Mouse (Mus musculus) lung, postnatal 0 days (tissue): Measurements from ENCODE around the gene Cldn7. TPM values are rescaled to one million over a fixed set of nuclear protein-coding genes. Genes with fewer than 3 reads are reported as not detected.
A peak's percentile ranks its signal among the peaks of the same experiment; 100 is the strongest.
"Not testable (repeated sequence)": the region's sequence is repeated elsewhere in the genome, so short reads cannot be mapped to it uniquely, and the experiment has no call there.

Experiments used
- ATAC-seq: fragments of 200-750 bp; cut with Nextera tagmentation; 2 replicates; pipeline ENCODE4 v1.8.0; 2017; ENCODE audit warnings: moderate library complexity
- DNase-seq: peaks from one replicate; pipeline ENCODE4 v3.0.0-alpha.2; 2016; ENCODE audit warnings: low spot score
- H3K27ac ChIP-seq: fragments of 300-500 bp; sonication (generic); 2 replicates; pipeline ENCODE4 v1.5.1; 2014; ENCODE audit warnings: antibody characterized with exemption, mild to moderate bottlenecking, low read length, mixed read lengths
- H3K27me3 ChIP-seq: fragments of 300-500 bp; sonication (generic); replicated peaks from 2 replicates; pipeline ENCODE4 v1.6.1; 2014; ENCODE audit warnings: low read length, mixed read lengths; ENCODE audit not compliant: insufficient read depth
- H3K36me3 ChIP-seq: fragments of 300-500 bp; sonication (generic); 2 replicates; pipeline ENCODE4 v1.6.1; 2014; ENCODE audit warnings: low read length, mixed read lengths; ENCODE audit not compliant: insufficient read depth
- H3K4me1 ChIP-seq: fragments of 300-500 bp; sonication (generic); 2 replicates; pipeline ENCODE4 v1.6.1; 2014; ENCODE audit warnings: antibody characterized with exemption, low read depth, low read length, mixed read lengths; ENCODE audit not compliant: insufficient read depth
- H3K4me2 ChIP-seq: fragments of 300-500 bp; sonication (generic); replicated peaks from 2 replicates; pipeline ENCODE4 v1.6.1; 2014; ENCODE audit warnings: low read depth, mild to moderate bottlenecking, low read length, moderate library complexity, mixed read lengths
- H3K4me3 ChIP-seq: fragments of 300-500 bp; sonication (generic); 2 replicates; pipeline ENCODE4 v1.5.1; 2014; ENCODE audit warnings: low read depth, low read length
- H3K9ac ChIP-seq: fragments of 300-500 bp; sonication (generic); replicated peaks from 2 replicates; pipeline ENCODE4 v1.6.1; 2014; ENCODE audit warnings: low read depth, mild to moderate bottlenecking
- H3K9me3 ChIP-seq: fragments of 300-500 bp; sonication (generic); 2 replicates; pipeline ENCODE4 v1.6.1; 2016; ENCODE audit warnings: low read length, mixed read lengths
- CTCF ChIP-seq: IDR thresholded peaks from 2 replicates; pipeline ENCODE4 v1.5.1; 2016; ENCODE audit warnings: antibody characterized with exemption, mild to moderate bottlenecking
- EP300 ChIP-seq: IDR thresholded peaks from 2 replicates; pipeline ENCODE4 v1.6.1; 2016; ENCODE audit warnings: antibody characterized with exemption, mild to moderate bottlenecking, control low read depth
- WGBS: fragments of 180-500 bp; shearing (Covaris S2); extraction: QIAGEN DNeasy Blood & Tissue Kit; methylation state at CpG from one replicate; pipeline ENCODE4 v1.1.7; 2014; 5-methylcytosine and 5-hydroxymethylcytosine counted together
- polyA plus RNA-seq: library from polyadenylated mRNA; unstranded; fragments of >200 nt; fragmentation: Nextera tagmentation; extraction: Ambion mirVana; gene quantifications from 2 replicates; pipeline ENCODE4 v1.2.1, GENCODE M21; 2015

Cldn7 gene
- polyA plus RNA-seq, 1 experiment from 2014 or later, result 230 TPM

DNA sequence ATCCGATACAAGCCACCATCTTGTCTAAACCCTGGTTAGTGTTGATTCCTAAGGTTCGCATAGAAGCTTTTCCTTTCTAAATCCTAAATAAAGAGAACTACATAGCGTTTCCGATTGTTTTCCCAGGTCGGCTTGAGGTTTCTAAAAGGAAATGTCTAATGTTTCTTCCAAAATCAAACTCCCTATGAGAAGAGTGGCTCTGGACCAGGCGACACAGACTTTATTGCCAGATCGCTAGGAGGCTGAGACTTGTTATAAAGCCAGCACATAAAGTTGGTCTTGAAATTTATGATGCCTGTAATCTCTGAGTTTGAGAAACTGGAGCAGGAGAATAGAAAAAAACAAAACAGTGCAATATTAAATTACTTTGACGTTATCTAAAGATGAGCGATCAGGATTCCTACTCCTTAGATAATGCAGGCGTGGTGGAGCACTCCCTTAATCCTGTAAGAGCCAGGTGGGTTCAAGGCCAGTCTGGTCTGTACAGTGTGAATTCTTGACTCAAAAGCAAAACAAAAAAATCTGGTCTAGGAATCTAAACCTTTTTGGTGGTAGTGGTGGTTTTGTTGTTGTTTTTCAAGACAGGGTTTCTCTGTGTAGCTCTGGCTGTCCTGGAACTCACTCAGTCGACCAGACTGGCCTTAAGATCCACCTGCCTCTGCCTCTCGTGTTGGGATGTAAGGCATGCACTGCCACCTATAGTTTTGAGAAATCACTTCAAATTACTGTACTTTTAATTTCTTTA lies 42.4 kb upstream of the Cldn7 start:
- Histone ChIP-seq H3K4me2 (peak overlapping the region; percentile 54), H3K27me3 (no peaks in the 10 kb centered on the region), H3K4me3 (peak overlapping the region; percentile 50), H3K9me3 (no peaks in the 10 kb centered on the region), H3K36me3 (peaks cover 11% of the 10 kb centered on the region; the same call in 1 of the 2 replicates), H3K4me1 (peaks cover 8% of the 10 kb centered on the region; the same call in 1 of the 2 replicates), H3K27ac (peak overlapping the region; percentile 96), H3K9ac (peak overlapping the region; percentile 58)
- 1% methylated on average over 12 of the region's 12 CpGs for WGBS
- ATAC-seq, result no peak
- TF ChIP-seq EP300 (peak; percentile 60; the same call in 1 of the 2 replicates), CTCF (no peak)
- DNase-seq, result no peak

DNA sequence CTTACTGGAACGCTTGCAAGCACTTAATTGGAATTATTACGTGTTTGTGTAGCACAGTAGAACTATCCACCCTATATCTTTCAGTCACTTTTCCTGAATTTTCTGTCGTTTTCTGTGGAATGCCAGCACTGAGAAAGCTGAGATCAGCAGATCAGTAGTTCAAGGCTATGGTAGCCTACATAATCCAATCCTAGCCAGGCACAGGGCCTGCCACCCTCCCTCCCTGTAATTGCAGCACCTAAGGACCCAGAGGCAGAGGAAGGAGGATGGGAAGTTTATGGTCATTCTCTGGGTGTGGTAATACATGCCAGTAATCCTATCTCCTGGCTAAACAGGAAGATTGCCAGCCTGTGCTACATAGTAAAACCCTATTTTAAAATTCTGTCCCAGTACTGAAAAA lies 41.8 kb upstream of the Cldn7 start:
- DNase-seq, result peak; percentile 22
- no peak overlapping the region for H3K9ac ChIP-seq
- H3K4me2 ChIP-seq, result 0 out of 2 replicates have a peak overlapping the region, but pooled peaks have one; percentile 54

GRCm38 (mm10) chr11:69927501-69927900 lies 37.1 kb upstream of the Cldn7 start:
- H3K9ac ChIP-seq, result no peak overlapping the region
- no peaks in the 10 kb centered on the region for H3K36me3 ChIP-seq
- ATAC-seq (no peak), DNase-seq (no peak)
- H3K4me1 ChIP-seq, result no peaks in the 10 kb centered on the region
- H3K27ac ChIP-seq, result no peak overlapping the region
- no peaks in the 10 kb centered on the region for H3K9me3 ChIP-seq
- H3K4me2 ChIP-seq, result no peak overlapping the region
- no peaks in the 10 kb centered on the region for H3K27me3 ChIP-seq
- H3K4me3 ChIP-seq, result no peak overlapping the region
- no peak for TF ChIP-seq CTCF
- TF ChIP-seq EP300, result no peak
- 95% methylated on average over 2 of the region's 2 CpGs for WGBS

More for the DNA sequence above, 41.8 kb upstream of the Cldn7 start:
- WGBS, result 56% methylated on average over 3 of the region's 3 CpGs
- Histone ChIP-seq H3K4me1 (peaks cover 8% of the 10 kb centered on the region; the same call in 1 of the 2 replicates), H3K4me3 (no peak overlapping the region), H3K36me3 (0 out of 2 replicates have a peak, but pooled peaks cover 5% of the 10 kb centered on the region), H3K27ac (peak overlapping the region; percentile 96; the same call in 1 of the 2 replicates), H3K9me3 (no peaks in the 10 kb centered on the region), H3K27me3 (no peaks in the 10 kb centered on the region)
- ATAC-seq, result no peak
- no peak for TF ChIP-seq EP300
- no peak for TF ChIP-seq CTCF

GRCm38 (mm10) chr11:69929712-69930111 lies 34.9 kb upstream of the Cldn7 start:
- ATAC-seq (no peak), DNase-seq (no peak)
- H3K4me1 ChIP-seq, result 0 out of 2 replicates have a peak, but pooled peaks cover 2% of the 10 kb centered on the region
- no peak overlapping the region for H3K4me2 ChIP-seq
- 15% methylated on average over 4 of the region's 4 CpGs for WGBS
- TF ChIP-seq EP300 (no peak), CTCF (no peak)
- no peaks in the 10 kb centered on the region for H3K9me3 ChIP-seq
- no peak overlapping the region for H3K4me3 ChIP-seq
- no peak overlapping the region for H3K27ac ChIP-seq
- no peaks in the 10 kb centered on the region for H3K36me3 ChIP-seq
- no peaks in the 10 kb centered on the region for H3K27me3 ChIP-seq
- H3K9ac ChIP-seq, result no peak overlapping the region

DNA sequence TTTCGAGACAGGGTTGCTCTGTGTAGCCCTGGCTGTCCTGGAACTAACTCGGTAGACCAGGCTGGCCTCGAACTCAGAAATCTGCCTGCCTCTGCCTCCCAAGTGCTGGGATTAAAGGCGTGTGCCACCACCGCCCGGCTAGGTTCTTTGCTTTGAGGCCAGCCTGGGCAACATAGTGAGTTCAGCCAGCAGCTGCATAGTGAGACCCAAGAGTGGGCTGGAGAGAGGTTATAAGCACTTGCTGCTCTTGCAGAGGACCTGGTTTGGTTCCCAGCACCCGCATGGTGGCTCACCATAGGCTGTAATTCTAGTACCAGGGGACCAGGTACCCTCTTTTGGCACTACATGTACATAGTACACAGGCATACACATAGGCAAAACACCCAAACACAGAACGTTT lies 34.4 kb upstream of the Cldn7 start:
- not testable (repeated sequence) for H3K4me2 ChIP-seq, DNase-seq, H3K27ac ChIP-seq, H3K4me1 ChIP-seq, ATAC-seq, H3K4me3 ChIP-seq, H3K9ac ChIP-seq, H3K27me3 ChIP-seq, H3K36me3 ChIP-seq, H3K9me3 ChIP-seq
- 85% methylated on average over 8 of the region's 8 CpGs for WGBS

DNA sequence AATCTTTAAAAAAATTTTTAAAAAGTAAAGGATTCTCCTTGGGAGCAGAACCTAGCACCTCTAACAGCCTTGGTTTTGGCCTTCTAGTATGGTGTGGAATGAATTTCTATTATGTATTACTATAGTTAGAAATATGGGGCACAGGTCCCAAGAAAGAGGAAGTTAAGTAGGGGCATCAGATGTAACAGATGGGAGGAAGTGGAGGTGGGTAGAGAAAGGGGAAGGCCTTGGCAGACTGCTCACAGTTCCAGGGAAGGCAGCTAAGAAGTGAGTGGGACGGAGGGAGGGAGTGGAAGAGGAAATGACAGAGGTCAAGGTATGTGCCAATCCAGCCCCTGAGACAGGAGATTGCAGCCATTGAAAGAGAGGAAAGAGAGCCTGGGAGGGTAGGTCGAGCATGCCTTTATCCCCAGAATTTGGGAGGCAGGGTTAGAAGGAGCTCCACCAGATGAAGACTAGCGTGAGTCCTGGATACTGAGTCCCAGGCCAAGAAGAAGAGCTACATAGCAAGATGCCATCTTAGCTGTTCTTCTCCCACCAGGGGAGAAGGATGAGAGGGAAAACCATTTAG lies 33.5 kb upstream of the Cldn7 start:
- Histone ChIP-seq H3K4me3 (no peak overlapping the region), H3K4me2 (no peak overlapping the region), H3K27ac (no peak overlapping the region), H3K9ac (no peak overlapping the region), H3K36me3 (no peaks in the 10 kb centered on the region), H3K9me3 (no peaks in the 10 kb centered on the region), H3K4me1 (peaks cover 7% of the 10 kb centered on the region; the same call in 1 of the 2 replicates), H3K27me3 (peaks cover 5% of the 10 kb centered on the region; the same call in 1 of the 2 replicates)
- DNase-seq, result peak; percentile 48
- 51% methylated on average over 3 of the region's 3 CpGs for whole genome bisulfite sequencing
- TF ChIP-seq EP300 (no peak), CTCF (no peak)
- no peak for ATAC-seq
